ENCODE assay signal across 9 mouse cellular contexts in genomic region chr13:31627864-31628690, GRCm38 (mm10). TPM values are rescaled to one million over a fixed set of nuclear protein-coding genes. Genes with fewer than 3 reads are reported as not detected.
DNase-seq lines count a peak whose midpoint lies in the region; ATAC-seq and TF ChIP-seq lines count a peak whose summit lies in the region.
"Had no signal": no experiment of that assay in that cellular context is flagged by ENCODE, and none has a peak within 500 bp of the region (broad histone marks: within the 10 kb centered on the region; RNA-seq: fewer than 3 reads in every experiment).

No protein-coding gene starts in this region.

- no peak for ATAC-seq in hindbrain, embryonic 16.5 days

- TF ChIP-seq CTCF in cerebellum, adult 2 months (IDR thresholded peaks at IDR 0.05; ENCODE audit: borderline replicate concordance, insufficient read depth, low read depth, low read length), result no peak

- no peaks in the 10 kb centered on the region for H3K9me3 ChIP-seq in hindbrain, embryonic 16.5 days (ENCODE audit: control insufficient read depth, low read length)

- no peaks in the 10 kb centered on the region for H3K4me1 ChIP-seq in cerebellum, adult 2 months (ENCODE audit: control insufficient read depth, insufficient read depth, low read length)
- H3K4me1 ChIP-seq in hindbrain, embryonic 16.5 days (ENCODE audit: control insufficient read depth, insufficient read depth, low read depth, low read length), result peaks cover 27% of the 10 kb centered on the region

- no peaks in the 10 kb centered on the region for H3K36me3 ChIP-seq in hindbrain, embryonic 16.5 days (ENCODE audit: control insufficient read depth, insufficient read depth, low read length)
- no peaks in the 10 kb centered on the region for H3K36me3 ChIP-seq in myocyte (ENCODE audit: control insufficient read depth, insufficient read depth)

- no peak for TF ChIP-seq POLR2A in cerebellum, adult 2 months (IDR thresholded peaks at IDR 0.05; ENCODE audit: borderline replicate concordance, insufficient read depth, low read length)
- no peak for TF ChIP-seq POLR2A in myocyte (IDR thresholded peaks at IDR 0.05; ENCODE audit: insufficient read length, low read depth)

- WGBS in cerebellum, adult 2 months, result 56% methylated on average over 8 of the region's 8 CpGs
- 10% methylated on average over 8 of the region's 8 CpGs for WGBS in hindbrain, embryonic 16.5 days

- no peak overlapping the region for H3K9ac ChIP-seq in hindbrain, embryonic 16.5 days (ENCODE audit: low read depth, low read length)

- no peak for DNase-seq in cerebellum, adult 2 months
- DNase-seq in cerebellum, adult 11-12 months, result no peak
- peak; percentile 22 for DNase-seq in embryo, embryonic 9.5 days (ENCODE audit: extremely low spot score)
- DNase-seq in spleen, postnatal 36 days (ENCODE audit: low spot score in 2 of 2), result no peak
- no peak for DNase-seq in kidney, postnatal 25 days
- DNase-seq in heart, adult 8-10 months (ENCODE audit: low spot score), result no peak
- DNase-seq: cerebellum, adult 9-10 months had no signal

- no peak overlapping the region for H3K4me2 ChIP-seq in hindbrain, embryonic 16.5 days (ENCODE audit: low read length)
- peak overlapping the region; percentile 77 for H3K4me2 ChIP-seq in myocyte (ENCODE audit: low read depth)

- H3K27me3 ChIP-seq in cerebellum, adult 2 months (ENCODE audit: control insufficient read depth, insufficient read depth, low read length), result peaks cover 3% of the 10 kb centered on the region; the same call in 1 of the 2 replicates
- peaks cover 66% of the 10 kb centered on the region for H3K27me3 ChIP-seq in hindbrain, embryonic 16.5 days (replicated peaks; ENCODE audit: control insufficient read depth, insufficient read depth, low read length)
- no peaks in the 10 kb centered on the region for H3K27me3 ChIP-seq in myocyte (ENCODE audit: control insufficient read depth, insufficient read depth, insufficient read length)

- peaks cover 6% of the 10 kb centered on the region for H3K79me2 ChIP-seq in myocyte (ENCODE audit: control insufficient read depth, insufficient read depth)

- H3ac ChIP-seq in myocyte (ENCODE audit: control insufficient read depth, insufficient read length), result no peak overlapping the region

- H3K27ac ChIP-seq in cerebellum, adult 2 months (ENCODE audit: insufficient read depth, low read length), result no peak overlapping the region
- no peak overlapping the region for H3K27ac ChIP-seq in hindbrain, embryonic 16.5 days (ENCODE audit: low read depth, low read length)

- H3K4me3 ChIP-seq in cerebellum, adult 2 months (replicated peaks; ENCODE audit: insufficient read depth, low read depth, low read length), result peak overlapping the region; percentile 14
- peak overlapping the region; percentile 4 for H3K4me3 ChIP-seq in hindbrain, embryonic 16.5 days (ENCODE audit: low read length)
- H3K4me3 ChIP-seq in myocyte, result peak overlapping the region; percentile 56

TF ChIP-seq in myocyte, 11 proteins besides CTCF, POLR2A, EP300 and RAD21:
- no peak for TF ChIP-seq POLR2AphosphoS2 (IDR thresholded peaks at IDR 0.05; ENCODE audit: insufficient read length, low read depth)
- no peak for TF ChIP-seq USF1 (IDR thresholded peaks at IDR 0.05; ENCODE audit: low read depth)
- TF ChIP-seq MYOG (IDR thresholded peaks at IDR 0.05; ENCODE audit: control insufficient read depth in 1 of 3, insufficient read depth in 1 of 3, insufficient read length in 2 of 3, low read depth in 2 of 3), result no peak
- no peak for TF ChIP-seq REST (IDR thresholded peaks at IDR 0.05; ENCODE audit: insufficient read depth, insufficient read length)
- TF ChIP-seq MAX (IDR thresholded peaks at IDR 0.05; ENCODE audit: low read depth), result no peak
- TF ChIP-seq CEBPB (IDR thresholded peaks at IDR 0.05; ENCODE audit: insufficient read depth, poor library complexity, severe bottlenecking), result no peak
- TF ChIP-seq SRF (IDR thresholded peaks at IDR 0.05; ENCODE audit: control insufficient read depth, insufficient read length, low read depth), result no peak
- no peak for TF ChIP-seq TCF3 (IDR thresholded peaks at IDR 0.05; ENCODE audit: insufficient read length, low read depth)
- TF ChIP-seq MYOD1 (IDR thresholded peaks at IDR 0.05; ENCODE audit: control insufficient read depth in 1 of 3, insufficient read length in 2 of 3, low read depth in 2 of 3), result no peak
- no peak for TF ChIP-seq E2F4 (IDR thresholded peaks at IDR 0.05; ENCODE audit: insufficient read depth)
- no peak for TF ChIP-seq TCF12 (IDR thresholded peaks at IDR 0.05; ENCODE audit: insufficient read depth, poor library complexity, severe bottlenecking)

RNA-seq across cellular contexts. Expression of gene Foxf2, which starts 2.5 kb away (rescaled TPM):
- polyA plus RNA-seq in cerebellum, adult 2 months (2012; rRNA removed), result 4.3 and 5.3 TPM in 2 replicates
- polyA plus RNA-seq in hindbrain, embryonic 16.5 days (2015; fragmentation: Nextera tagmentation; extraction: Ambion mirVana), result 4.2 and 5.1 TPM in 2 replicates
- polyA plus RNA-seq in myocyte (2012; fragmentation: generic; extraction: Trizol), result 4.5 TPM
- total RNA-seq in heart, adult 8-10 months (2022), result under 1 TPM in 2 of 4 experiments, not detected in 2; 0.16 to 0.19 TPM

Comparison
In these comparisons a context has a peak if more than half of its experiments do, and no peak if none do; other contexts are left out.
1. H3K4me3 ChIP-seq: peak in every context shown above with its lines; median percentile 56 in myocyte; 14 in cerebellum, adult 2 months; 4 in hindbrain, embryonic 16.5 days.